Mouse (Mus musculus) left cerebral cortex, postnatal 10 days (tissue): ENCODE measurements around the gene Ncoa5. TPM values are rescaled to one million over a fixed set of nuclear protein-coding genes. Genes with fewer than 3 reads are reported as not detected.

Source experiments
- total RNA-seq, 2 experiments: library from RNA; stranded (reverse); gene quantifications; 2 replicates each; pipeline ENCODE4 v1.2.3; 2021

Ncoa5 gene
- total RNA-seq, 2 experiments from 2014 or later = 61.1 to 61.2 TPM

Other genes with a start within 250 kb of the Ncoa5 start
- 10 to 100 TPM; 48.1 to 49.2 TPM for gene Snx21, start 249.0 kb downstream of the Ncoa5 start, total RNA-seq
- gene Acot8, start 230.0 kb downstream of the Ncoa5 start, total RNA-seq = 10 to 100 TPM; 22.1 to 30.0 TPM
- 1 to 10 TPM; 8.9 to 9.0 TPM for gene Zswim3, start 229.8 kb downstream of the Ncoa5 start, total RNA-seq
- gene Zswim1, start 212.2 kb downstream of the Ncoa5 start, total RNA-seq = 10 to 100 TPM; 19.6 to 20.3 TPM
- under 1 TPM in 1 of 2 experiments, not detected in 1; 0.58 TPM for gene Spata25, start 206.3 kb downstream of the Ncoa5 start, total RNA-seq
- gene Ctsa, start 202.0 kb downstream of the Ncoa5 start, total RNA-seq = 10 to 100 TPM; 77.5 to 78.8 TPM
- 1 to 10 TPM; 5.4 to 6.7 TPM for gene Neurl2, start 201.4 kb downstream of the Ncoa5 start, total RNA-seq
- 10 to 100 TPM; 63.8 to 79.4 TPM for gene Pltp, start 177.2 kb downstream of the Ncoa5 start, total RNA-seq
- 10 to 100 TPM; 41.4 to 45.9 TPM for gene Pcif1, start 155.6 kb downstream of the Ncoa5 start, total RNA-seq
- gene Zfp335, start 123.1 kb downstream of the Ncoa5 start, total RNA-seq = 10 to 100 TPM; 22.7 to 24.4 TPM
- 1 to 10 TPM; 2.9 to 3.4 TPM for gene Mmp9, start 94.1 kb downstream of the Ncoa5 start, total RNA-seq
- 100 to 1,000 TPM; 350 to 355 TPM for gene Slc12a5, start 74.1 kb downstream of the Ncoa5 start, total RNA-seq
- gene Cd40, start 20.8 kb upstream of the Ncoa5 start, total RNA-seq = 1 to 10 TPM; 1.2 to 2.5 TPM
- not detected for gene 1700025C18Rik, start 55.9 kb upstream of the Ncoa5 start, total RNA-seq
- gene Cdh22, start 200.0 kb upstream of the Ncoa5 start, total RNA-seq = 10 to 100 TPM; 20.4 to 23.1 TPM